28 mouse cellular contexts compared by ENCODE assay signal in genomic region chr5:103676289-103676881, GRCm38 (mm10). TPM values are rescaled to one million over a fixed set of nuclear protein-coding genes. Genes with fewer than 3 reads are reported as not detected.
DNase-seq lines count a peak whose midpoint lies in the region; ATAC-seq and TF ChIP-seq lines count a peak whose summit lies in the region.
"Had no signal": no experiment of that assay in that cellular context is flagged by ENCODE, and none has a peak within 500 bp of the region (broad histone marks: within the 10 kb centered on the region; RNA-seq: fewer than 3 reads in every experiment).

No protein-coding gene starts in this region.

- no peak overlapping the region for H3K4me3 ChIP-seq in intestine, embryonic 15.5 days (replicated peaks)
- H3K4me3 ChIP-seq in intestine, embryonic 16.5 days (ENCODE audit: low read length) = no peak overlapping the region
- no peak overlapping the region for H3K4me3 ChIP-seq in small intestine, adult 2 months (ENCODE audit: low read depth, low read length)
- H3K4me3 ChIP-seq in stomach, postnatal 0 days (ENCODE audit: low read depth, low read length) = no peak overlapping the region
- H3K4me3 ChIP-seq in midbrain, embryonic 15.5 days = no peak overlapping the region
- H3K4me3 ChIP-seq: embryonic facial prominence, embryonic 13.5 days; embryonic facial prominence, embryonic 15.5 days; erythroblast, embryonic 14.5 days; forebrain, embryonic 10.5 days; forebrain, embryonic 12.5 days had no signal

- H3K4me2 ChIP-seq in intestine, embryonic 15.5 days (replicated peaks) = no peak overlapping the region
- no peak overlapping the region for H3K4me2 ChIP-seq in intestine, embryonic 16.5 days (ENCODE audit: low read depth, low read length)
- no peak overlapping the region for H3K4me2 ChIP-seq in stomach, postnatal 0 days (replicated peaks; ENCODE audit: low read depth)
- H3K4me2 ChIP-seq in midbrain, embryonic 15.5 days = no peak overlapping the region
- H3K4me2 ChIP-seq: embryonic facial prominence, embryonic 13.5 days; embryonic facial prominence, embryonic 15.5 days; forebrain, embryonic 12.5 days had no signal

- H3K27me3 ChIP-seq in intestine, embryonic 15.5 days (replicated peaks) = no peaks in the 10 kb centered on the region
- H3K27me3 ChIP-seq in intestine, embryonic 16.5 days (replicated peaks; ENCODE audit: control insufficient read depth, insufficient read depth, low read length) = no peaks in the 10 kb centered on the region
- H3K27me3 ChIP-seq in small intestine, adult 2 months (ENCODE audit: control insufficient read depth, insufficient read depth, low read length) = no peaks in the 10 kb centered on the region
- H3K27me3 ChIP-seq in stomach, postnatal 0 days (ENCODE audit: control insufficient read depth, insufficient read depth, low read length) = no peaks in the 10 kb centered on the region
- H3K27me3 ChIP-seq in midbrain, embryonic 15.5 days (replicated peaks) = 0 out of 2 replicates have a peak, but pooled peaks cover 2% of the 10 kb centered on the region
- H3K27me3 ChIP-seq: embryonic facial prominence, embryonic 15.5 days; forebrain, embryonic 12.5 days had no signal

- no peak for TF ChIP-seq CTCF in small intestine, adult 2 months (IDR thresholded peaks at IDR 0.05; ENCODE audit: extremely low read depth, insufficient read length, insufficient replicate concordance, low read depth, low read length)
- TF ChIP-seq CTCF in stomach, postnatal 0 days (IDR thresholded peaks at IDR 0.05; ENCODE audit: low read depth) = no peak

- TF ChIP-seq POLR2A in small intestine, adult 2 months (IDR thresholded peaks at IDR 0.05; ENCODE audit: low read depth, low read length) = no peak

- no peak overlapping the region for H3K9ac ChIP-seq in intestine, embryonic 15.5 days
- H3K9ac ChIP-seq in intestine, embryonic 16.5 days (ENCODE audit: low read depth, low read length) = no peak overlapping the region
- no peak overlapping the region for H3K9ac ChIP-seq in stomach, postnatal 0 days (ENCODE audit: low read length)
- H3K9ac ChIP-seq in midbrain, embryonic 15.5 days = no peak overlapping the region
- H3K9ac ChIP-seq: embryonic facial prominence, embryonic 13.5 days; embryonic facial prominence, embryonic 15.5 days; forebrain, embryonic 12.5 days had no signal

- H3K9me3 ChIP-seq in intestine, embryonic 15.5 days = no peaks in the 10 kb centered on the region
- H3K9me3 ChIP-seq in intestine, embryonic 16.5 days (ENCODE audit: control insufficient read depth, low read length) = no peaks in the 10 kb centered on the region
- H3K9me3 ChIP-seq in stomach, postnatal 0 days (ENCODE audit: control insufficient read depth, low read length) = no peaks in the 10 kb centered on the region
- H3K9me3 ChIP-seq in midbrain, embryonic 15.5 days = no peaks in the 10 kb centered on the region
- H3K9me3 ChIP-seq: embryonic facial prominence, embryonic 13.5 days; embryonic facial prominence, embryonic 15.5 days; forebrain, embryonic 10.5 days; forebrain, embryonic 12.5 days had no signal

- DNase-seq in stomach, postnatal 0 days (ENCODE audit: low spot score) = no peak
- no peak for DNase-seq in heart, postnatal 14 days
- no peak for DNase-seq in urinary bladder, postnatal 14 days (ENCODE audit: low spot score)
- DNase-seq: adrenal gland, postnatal 10 days; adrenal gland, postnatal 25 days; cerebellum, adult 11 months; cerebellum, adult 18-20 months; cerebellum, adult 8-10 months; cerebellum, adult 9-11 months; cerebellum, postnatal 14 days; cerebellum, postnatal 36 days; embryo, embryonic 11 days had no signal

- peak overlapping the region; percentile 58; the same call in 1 of the 2 replicates for H3K27ac ChIP-seq in intestine, embryonic 15.5 days
- peak overlapping the region; percentile 64; the same call in 1 of the 2 replicates for H3K27ac ChIP-seq in intestine, embryonic 16.5 days (ENCODE audit: low read length)
- peak overlapping the region; percentile 56 for H3K27ac ChIP-seq in small intestine, adult 2 months (ENCODE audit: insufficient read depth, low read depth, low read length)
- no peak overlapping the region; the same call in 1 of the 2 replicates for H3K27ac ChIP-seq in stomach, postnatal 0 days (replicated peaks)
- no peak overlapping the region for H3K27ac ChIP-seq in midbrain, embryonic 15.5 days
- H3K27ac ChIP-seq: embryonic facial prominence, embryonic 13.5 days; embryonic facial prominence, embryonic 15.5 days; forebrain, embryonic 10.5 days; forebrain, embryonic 12.5 days had no signal

- ATAC-seq in intestine, embryonic 15.5 days = peak; percentile 79
- ATAC-seq in intestine, embryonic 16.5 days = peak; percentile 77
- ATAC-seq in stomach, postnatal 0 days (ENCODE audit: low FRiP score, low TSS enrichment) = peak; percentile 38; the same call in 1 of the 2 replicates
- no peak for ATAC-seq in midbrain, embryonic 15.5 days (replicated peaks)
- ATAC-seq: forebrain, embryonic 14.5 days; forebrain, embryonic 16.5 days had no signal

- 0 out of 2 replicates have a peak, but pooled peaks cover 3% of the 10 kb centered on the region for H3K4me1 ChIP-seq in intestine, embryonic 15.5 days (replicated peaks)
- H3K4me1 ChIP-seq in intestine, embryonic 16.5 days (ENCODE audit: control insufficient read depth, insufficient read depth, low read length) = no peaks in the 10 kb centered on the region
- peaks cover 4% of the 10 kb centered on the region for H3K4me1 ChIP-seq in small intestine, adult 2 months (ENCODE audit: control insufficient read depth, insufficient read depth, insufficient read length, low read length)
- H3K4me1 ChIP-seq in stomach, postnatal 0 days (replicated peaks; ENCODE audit: control insufficient read depth, insufficient read depth) = no peaks in the 10 kb centered on the region
- no peaks in the 10 kb centered on the region for H3K4me1 ChIP-seq in midbrain, embryonic 15.5 days
- H3K4me1 ChIP-seq: embryonic facial prominence, embryonic 15.5 days; forebrain, embryonic 10.5 days; forebrain, embryonic 12.5 days had no signal

- no peaks in the 10 kb centered on the region for H3K36me3 ChIP-seq in intestine, embryonic 15.5 days
- H3K36me3 ChIP-seq in intestine, embryonic 16.5 days (ENCODE audit: control insufficient read depth, insufficient read depth, low read length) = no peaks in the 10 kb centered on the region
- no peaks in the 10 kb centered on the region for H3K36me3 ChIP-seq in small intestine, adult 2 months (ENCODE audit: control insufficient read depth, insufficient read depth, low read length)
- H3K36me3 ChIP-seq in stomach, postnatal 0 days (ENCODE audit: control insufficient read depth, insufficient read depth, low read length) = no peaks in the 10 kb centered on the region
- H3K36me3 ChIP-seq in midbrain, embryonic 15.5 days (replicated peaks) = no peaks in the 10 kb centered on the region
- H3K36me3 ChIP-seq: embryonic facial prominence, embryonic 13.5 days; embryonic facial prominence, embryonic 15.5 days; forebrain, embryonic 10.5 days; forebrain, embryonic 12.5 days had no signal

- intact Hi-C loops in heart, postnatal 14 days (cut with DNase I) = no loop called here

- 68% methylated on average over 6 of the region's 6 CpGs for WGBS in intestine, embryonic 15.5 days
- WGBS in intestine, embryonic 16.5 days = 64% methylated on average over 6 of the region's 6 CpGs
- 27% methylated on average over 6 of the region's 6 CpGs for WGBS in small intestine, adult 2 months
- 62% methylated on average over 6 of the region's 6 CpGs for WGBS in stomach, postnatal 0 days
- 84% methylated on average over 6 of the region's 6 CpGs for WGBS in midbrain, embryonic 15.5 days

- TF ChIP-seq EP300 in stomach, postnatal 0 days (optimal IDR thresholded peaks at IDR 0.05) = no peak

RNA-seq across cellular contexts. Expression of gene Aff1, which starts 15.8 kb away (rescaled TPM):
- polyA plus RNA-seq in intestine, embryonic 15.5 days (2015; fragmentation: Nextera tagmentation; extraction: Ambion mirVana) = 5.3 TPM in 2 replicates
- 3.9 and 5.2 TPM in 2 replicates for polyA plus RNA-seq in intestine, embryonic 16.5 days (2015; fragmentation: Nextera tagmentation; extraction: Ambion mirVana)
- 7.6 and 16.7 TPM in 2 replicates for polyA plus RNA-seq in small intestine, adult 2 months (2012; rRNA removed)
- polyA plus RNA-seq in stomach, postnatal 0 days (2015; fragmentation: Nextera tagmentation; extraction: Ambion mirVana) = 4.3 and 4.9 TPM in 2 replicates
- polyA plus RNA-seq in midbrain, embryonic 15.5 days (2015; fragmentation: Nextera tagmentation; extraction: Ambion mirVana) = 2.1 TPM in 2 replicates
- total RNA-seq in heart, postnatal 14 days (2021) = 10 to 100 TPM; 47.4 to 53.4 TPM

RNA-seq across cellular contexts. Expression of gene 1700016H13Rik, which starts 20.6 kb away (rescaled TPM):
- polyA plus RNA-seq in intestine, embryonic 15.5 days (2015; fragmentation: Nextera tagmentation; extraction: Ambion mirVana) = 0.19 and 0.28 TPM in 2 replicates
- polyA plus RNA-seq in intestine, embryonic 16.5 days (2015; fragmentation: Nextera tagmentation; extraction: Ambion mirVana) = not detected in 2 replicates
- polyA plus RNA-seq in small intestine, adult 2 months (2012; rRNA removed) = not detected in 2 replicates
- 0.34 and 0.35 TPM in 2 replicates for polyA plus RNA-seq in stomach, postnatal 0 days (2015; fragmentation: Nextera tagmentation; extraction: Ambion mirVana)
- 0.17 and 0.93 TPM in 2 replicates for polyA plus RNA-seq in midbrain, embryonic 15.5 days (2015; fragmentation: Nextera tagmentation; extraction: Ambion mirVana)
- total RNA-seq in heart, postnatal 14 days (2021) = not detected
- total RNA-seq: adrenal gland, postnatal 10 days; adrenal gland, postnatal 25 days; adrenal gland, postnatal 4 days; common myeloid progenitor, adult 5-6 weeks had no signal
- polyA plus RNA-seq: C2C12; erythroblast, embryonic 14.5 days; forebrain, embryonic 12.5 days had no signal

RNA-seq across cellular contexts. Expression of gene Slc10a6, which starts 47.2 kb away (rescaled TPM):
- polyA plus RNA-seq in intestine, embryonic 15.5 days (2015; fragmentation: Nextera tagmentation; extraction: Ambion mirVana) = 0.49 and 0.68 TPM in 2 replicates
- 0.67 and 0.84 TPM in 2 replicates for polyA plus RNA-seq in intestine, embryonic 16.5 days (2015; fragmentation: Nextera tagmentation; extraction: Ambion mirVana)
- 0.15 and 1.1 TPM in 2 replicates for polyA plus RNA-seq in small intestine, adult 2 months (2012; rRNA removed)
- polyA plus RNA-seq in stomach, postnatal 0 days (2015; fragmentation: Nextera tagmentation; extraction: Ambion mirVana) = 30.7 and 31.8 TPM in 2 replicates
- 0.13 TPM in 2 replicates for polyA plus RNA-seq in midbrain, embryonic 15.5 days (2015; fragmentation: Nextera tagmentation; extraction: Ambion mirVana)
- 10 to 100 TPM in 1 of 2 experiments, 1 to 10 TPM in 1; 8.0 to 10.3 TPM for total RNA-seq in heart, postnatal 14 days (2021)
- total RNA-seq: common myeloid progenitor, adult 5-6 weeks; MEL had no signal
- polyA plus RNA-seq: embryonic facial prominence, embryonic 11.5 days; forebrain, embryonic 10.5 days; forebrain, embryonic 12.5 days; forebrain, embryonic 16.5 days had no signal

Comparison
In these comparisons a context has a peak if more than half of its experiments do, and no peak if none do; other contexts are left out.
1. H3K27ac ChIP-seq: peak in intestine, embryonic 15.5 days (single experiment), intestine, embryonic 16.5 days (single experiment) and small intestine, adult 2 months (single experiment); none in stomach, postnatal 0 days (single experiment) and midbrain, embryonic 15.5 days (single experiment).
2. RNA of gene Slc10a6, which starts 47.2 kb away (polyA plus RNA-seq): 30.7 to 31.8 TPM in stomach, postnatal 0 days; 0.15 to 1.1 TPM in small intestine, adult 2 months, 0.67 to 0.84 TPM in intestine, embryonic 16.5 days, 0.49 to 0.68 TPM in intestine, embryonic 15.5 days and 0.13 TPM in midbrain, embryonic 15.5 days; every median in the first group is over 10 times any median in the second.